Mouse (Mus musculus) small intestine, adult 2 months (tissue): ENCODE results near the gene Cttn. TPM values are rescaled to one million over a fixed set of nuclear protein-coding genes. Genes with fewer than 3 reads are reported as not detected.

Source experiments
- H3K27ac ChIP-seq: fragments of 200-500 bp; 2 replicates; pipeline ENCODE4 v1.5.1; 2012; ENCODE audit warnings: low read depth, low read length, control low read depth, inconsistent platforms; ENCODE audit not compliant: insufficient read depth
- H3K27me3 ChIP-seq: fragments of 200-500 bp; 2 replicates; pipeline ENCODE4 v1.6.1; 2012; ENCODE audit warnings: mild to moderate bottlenecking, moderate library complexity, low read length, inconsistent platforms; ENCODE audit not compliant: control insufficient read depth, insufficient read depth
- H3K36me3 ChIP-seq: fragments of 200-500 bp; 2 replicates; pipeline ENCODE4 v1.6.1; 2012; ENCODE audit warnings: mild to moderate bottlenecking, low read length, control low read depth, inconsistent platforms; ENCODE audit not compliant: control insufficient read depth, insufficient read depth
- H3K4me1 ChIP-seq: fragments of 200-500 bp; 2 replicates; pipeline ENCODE4 v1.6.1; 2012; ENCODE audit warnings: low read length, inconsistent platforms, mixed read lengths; ENCODE audit not compliant: control insufficient read depth, insufficient read depth, insufficient read length
- H3K4me3 ChIP-seq: fragments of 200-500 bp; 2 replicates; pipeline ENCODE4 v1.5.1; 2012; ENCODE audit warnings: low read depth, mild to moderate bottlenecking, control low read depth, inconsistent platforms, low read length, moderate library complexity
- CTCF ChIP-seq: fragments of 200-500 bp; IDR thresholded peaks from 2 replicates; pipeline ENCODE4 v1.5.1; 2012; ENCODE audit warnings: low read depth, mild to moderate bottlenecking, control low read depth, inconsistent platforms, low read length, moderate library complexity, mixed read lengths; ENCODE audit not compliant: insufficient replicate concordance, insufficient read length; ENCODE audit errors: extremely low read depth
- POLR2A ChIP-seq: fragments of 200-500 bp; IDR thresholded peaks from 2 replicates; pipeline ENCODE4 v1.6.1; 2012; ENCODE audit warnings: low read depth, mild to moderate bottlenecking, control low read depth, inconsistent platforms, low read length, moderate library complexity
- WGBS: fragments of 180-500 bp; shearing (Covaris S2); methylation state at CpG from one replicate; pipeline ENCODE4 v1.1.7; 2018; 5-methylcytosine and 5-hydroxymethylcytosine counted together
- polyA plus RNA-seq: library from polyadenylated mRNA; depleted of rRNA; stranded (reverse); fragments of >200 nt; gene quantifications from 2 replicates; pipeline ENCODE4 v1.2.3, GENCODE M21; 2012

Cttn gene
- polyA plus RNA-seq, 1 experiment: 127 TPM

- H3K36me3 ChIP-seq: peaks cover 46% of the 10 kb centered on the region
- no peak for TF ChIP-seq CTCF
- no peak for TF ChIP-seq POLR2A
- H3K4me3 ChIP-seq: no peak overlapping the region
- 85% methylated on average over 8 of the region's 8 CpGs for WGBS
- no peaks in the 10 kb centered on the region for H3K4me1 ChIP-seq
- no peak overlapping the region for H3K27ac ChIP-seq
- H3K27me3 ChIP-seq: no peaks in the 10 kb centered on the region
These were observed 19.5 kb upstream of the Cttn start for GRCm38 (mm10) chr7:144490201-144490873.

GRCm38 (mm10) chr7:144489067-144489774 lies 18.4 kb upstream of the Cttn start:
- no peak overlapping the region for H3K27ac ChIP-seq
- TF ChIP-seq CTCF: no peak
- TF ChIP-seq POLR2A: no peak
- no peaks in the 10 kb centered on the region for H3K27me3 ChIP-seq
- no peak overlapping the region for H3K4me3 ChIP-seq
- H3K36me3 ChIP-seq: peaks cover 50% of the 10 kb centered on the region
- no peaks in the 10 kb centered on the region for H3K4me1 ChIP-seq
- WGBS: 76% methylated on average over 6 of the region's 6 CpGs

- TF ChIP-seq CTCF (no peak), POLR2A (no peak)
- H3K27me3 ChIP-seq: no peaks in the 10 kb centered on the region
- H3K4me1 ChIP-seq: no peaks in the 10 kb centered on the region
- peaks cover 61% of the 10 kb centered on the region for H3K36me3 ChIP-seq
- no peak overlapping the region for H3K4me3 ChIP-seq
- no peak overlapping the region for H3K27ac ChIP-seq
These were observed 9.5 kb upstream of the Cttn start for GRCm38 (mm10) chr7:144480314-144480713.

- no peak overlapping the region for H3K4me3 ChIP-seq
- TF ChIP-seq CTCF: no peak
- no peak for TF ChIP-seq POLR2A
- H3K27me3 ChIP-seq: no peaks in the 10 kb centered on the region
- no peaks in the 10 kb centered on the region for H3K4me1 ChIP-seq
- H3K36me3 ChIP-seq: peaks cover 56% of the 10 kb centered on the region
- H3K27ac ChIP-seq: no peak overlapping the region
- WGBS: 100% methylated on average over 1 of the region's 1 CpGs
These were observed 8.8 kb upstream of the Cttn start for GRCm38 (mm10) chr7:144479569-144479968.

- Histone ChIP-seq H3K4me3 (no peak overlapping the region), H3K27ac (no peak overlapping the region), H3K4me1 (no peaks in the 10 kb centered on the region; the same call in 1 of the 2 replicates), H3K27me3 (no peaks in the 10 kb centered on the region), H3K36me3 (peaks cover 27% of the 10 kb centered on the region)
- 92% methylated on average over 3 of the region's 3 CpGs for WGBS
- TF ChIP-seq CTCF (no peak), POLR2A (no peak)
These were observed 4.9 kb upstream of the Cttn start for GRCm38 (mm10) chr7:144475741-144476140.

- Histone ChIP-seq H3K27ac (no peak overlapping the region), H3K27me3 (no peaks in the 10 kb centered on the region), H3K36me3 (peaks cover 13% of the 10 kb centered on the region), H3K4me1 (peaks cover 10% of the 10 kb centered on the region; the same call in 1 of the 2 replicates), H3K4me3 (no peak overlapping the region)
- 51% methylated on average over 4 of the region's 4 CpGs for WGBS
- TF ChIP-seq POLR2A: no peak
- TF ChIP-seq CTCF: no peak
These were observed 2.7 kb upstream of the Cttn start for GRCm38 (mm10) chr7:144473486-144473885.

- Histone ChIP-seq H3K4me1 (peaks cover 16% of the 10 kb centered on the region; the same call in 1 of the 2 replicates), H3K36me3 (0 out of 2 replicates have a peak, but pooled peaks cover 1% of the 10 kb centered on the region), H3K27ac (peak overlapping the region; percentile 36; the same call in 1 of the 2 replicates), H3K27me3 (no peaks in the 10 kb centered on the region), H3K4me3 (no peak overlapping the region)
- TF ChIP-seq CTCF (no peak), POLR2A (no peak)
- WGBS: 54% methylated on average over 2 of the region's 2 CpGs
These were observed 294 bp upstream of the Cttn start for GRCm38 (mm10) chr7:144471103-144471502.
